Mouse (Mus musculus) bone marrow macrophage, adult 2 months (primary cell): ENCODE results near the gene Hdac7. TPM values are rescaled to one million over a fixed set of nuclear protein-coding genes. Genes with fewer than 3 reads are reported as not detected.

Experiments used
- H3K27ac ChIP-seq: 2 replicates; pipeline ENCODE4 v1.5.1; 2012; ENCODE audit warnings: low read depth, low read length; ENCODE audit not compliant: insufficient read depth
- H3K4me1 ChIP-seq: 2 replicates; pipeline ENCODE4 v1.6.1; 2012; ENCODE audit warnings: low read length; ENCODE audit not compliant: control insufficient read depth, insufficient read depth
- H3K4me3 ChIP-seq: 2 replicates; pipeline ENCODE4 v1.5.1; 2012; ENCODE audit warnings: mild to moderate bottlenecking, low read length, moderate library complexity; ENCODE audit not compliant: insufficient read depth
- CTCF ChIP-seq: IDR thresholded peaks from 2 replicates; pipeline ENCODE4 v1.5.1; 2012; ENCODE audit warnings: low read depth, mild to moderate bottlenecking, low read length, moderate library complexity
- POLR2A ChIP-seq: IDR thresholded peaks from 2 replicates; pipeline ENCODE4 v1.6.1; 2012; ENCODE audit warnings: mild to moderate bottlenecking, low read depth, low read length, borderline replicate concordance
- polyA plus RNA-seq: library from polyadenylated mRNA; stranded (reverse); fragments of >200 nt; gene quantifications from 2 replicates; pipeline ENCODE4 v1.2.4, GENCODE M21; 2012; ENCODE audit not compliant: missing spikeins, insufficient read depth, insufficient read length

The Hdac7 gene
- polyA plus RNA-seq, 1 experiment: 14.8 TPM

DNA sequence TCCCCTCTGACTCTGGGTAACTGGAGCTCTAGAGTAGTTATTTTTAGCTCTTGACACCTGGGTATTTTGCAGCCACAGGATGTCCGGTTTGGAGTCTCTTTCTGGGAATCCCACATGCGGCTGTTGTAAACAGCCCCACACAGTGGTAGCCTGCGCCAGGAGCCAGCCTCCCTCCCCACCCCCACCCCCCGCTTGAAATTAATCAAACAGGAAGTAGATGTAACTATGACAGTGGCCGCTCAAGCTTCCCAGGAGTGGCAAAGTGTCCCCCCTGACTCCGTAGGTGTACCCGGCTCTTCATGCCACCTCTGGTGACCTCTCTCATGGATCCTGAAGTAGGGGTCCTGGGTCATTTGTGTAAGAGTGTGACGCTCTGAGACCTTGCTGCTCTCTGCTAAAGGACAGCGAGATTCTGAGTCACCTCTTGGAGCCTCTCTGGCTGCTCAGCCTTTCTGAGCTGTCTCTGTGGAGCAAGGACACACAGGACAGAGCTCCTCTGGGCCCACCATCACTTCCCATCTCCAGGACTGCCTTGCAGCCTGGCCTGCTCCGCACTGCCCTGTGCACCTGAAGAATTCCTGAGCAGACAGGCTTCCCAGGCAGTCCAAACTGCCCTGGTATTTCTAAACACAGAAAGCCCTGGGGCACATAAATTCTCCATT lies 22.9 kb downstream of the Hdac7 start:
- H3K27ac ChIP-seq: no peak overlapping the region; the same call in 1 of the 2 replicates
- peak overlapping the region; percentile 7; the same call in 1 of the 2 replicates for H3K4me3 ChIP-seq
- H3K4me1 ChIP-seq: peaks cover 50% of the 10 kb centered on the region
- TF ChIP-seq CTCF: no peak
- no peak for TF ChIP-seq POLR2A

DNA sequence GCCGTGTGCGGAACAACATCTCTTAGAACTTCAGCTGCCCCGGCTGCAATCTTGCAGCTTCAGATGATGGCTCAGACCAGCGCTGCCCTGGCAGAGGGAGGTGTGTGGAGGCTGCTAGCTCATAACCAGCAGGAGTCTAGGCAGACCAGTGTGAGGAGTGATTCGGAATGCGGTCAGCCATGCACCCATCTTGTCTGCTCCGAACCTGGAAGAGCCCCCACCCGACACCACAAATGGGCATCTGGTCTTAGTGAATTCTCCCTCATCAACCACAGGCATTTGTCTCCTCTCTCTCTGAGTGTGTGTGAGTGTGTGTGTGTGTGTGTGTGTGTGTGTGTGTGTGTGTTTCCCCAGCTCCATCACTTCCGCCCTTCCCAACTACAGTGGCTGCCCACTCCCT lies 24.4 kb downstream of the Hdac7 start:
- Histone ChIP-seq H3K4me3 (no peak overlapping the region), H3K4me1 (peaks cover 46% of the 10 kb centered on the region), H3K27ac (no peak overlapping the region)
- TF ChIP-seq CTCF (no peak), POLR2A (no peak)

DNA sequence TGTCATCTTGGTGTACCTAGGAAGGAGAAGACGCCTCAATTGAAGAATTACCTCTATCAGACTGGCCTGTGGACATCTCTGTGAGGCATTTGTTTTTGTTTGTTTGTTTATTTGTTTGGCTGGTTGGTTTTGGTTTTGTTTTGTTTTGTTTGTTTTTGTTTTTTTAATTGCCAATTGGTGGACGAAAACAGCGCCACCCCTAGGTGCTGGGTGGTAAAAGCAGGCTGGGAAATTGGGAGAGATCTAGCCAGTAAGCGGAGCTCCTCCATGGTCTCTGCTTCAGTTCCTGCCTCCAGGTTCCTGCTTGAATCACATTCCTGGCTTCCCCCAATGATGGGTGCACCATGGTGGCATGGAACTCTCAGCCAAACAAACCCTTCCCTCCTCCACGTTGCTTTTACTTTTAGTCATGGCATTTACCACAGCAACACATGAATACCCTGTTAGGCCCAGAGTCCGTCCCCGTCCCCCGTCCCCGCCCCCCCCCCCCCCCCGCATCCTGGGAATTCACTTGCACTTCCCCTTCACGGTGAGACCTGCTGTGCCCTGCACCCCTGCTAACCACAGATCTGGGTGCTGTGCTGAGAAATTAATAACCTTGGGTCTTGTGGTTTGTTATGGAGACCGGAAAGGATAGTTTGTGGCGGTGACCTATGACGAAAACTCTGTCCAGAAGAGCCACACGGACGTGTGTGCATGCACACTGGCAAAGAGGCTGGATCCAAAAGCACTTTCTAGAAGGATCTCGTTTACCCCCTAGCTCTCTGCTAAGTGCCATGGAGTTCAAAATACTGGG lies 27.9 kb downstream of the Hdac7 start:
- H3K27ac ChIP-seq: no peak overlapping the region
- H3K4me3 ChIP-seq: no peak overlapping the region
- TF ChIP-seq POLR2A (no peak), CTCF (no peak)
- peaks cover 17% of the 10 kb centered on the region for H3K4me1 ChIP-seq

DNA sequence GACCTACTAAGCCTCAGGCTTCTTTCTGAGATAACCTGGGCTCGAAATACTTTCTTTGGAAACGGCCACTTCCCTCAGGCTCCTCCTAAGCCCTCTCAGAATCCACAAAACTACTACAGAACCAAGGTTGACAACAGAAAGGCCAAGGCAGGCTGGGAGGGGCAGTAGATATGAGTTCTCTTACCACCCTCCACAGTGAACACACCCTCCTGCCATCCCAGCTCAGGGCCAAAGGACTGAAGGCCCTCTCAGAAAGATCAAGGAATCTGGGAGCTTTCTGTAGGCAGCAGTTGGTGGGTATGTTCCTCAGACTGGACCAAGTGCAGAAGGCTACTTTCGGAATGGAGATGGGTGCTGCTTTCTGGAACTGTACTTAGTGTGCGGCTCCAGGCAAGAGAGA lies 29.0 kb downstream of the Hdac7 start:
- Histone ChIP-seq H3K4me3 (no peak overlapping the region), H3K4me1 (peaks cover 10% of the 10 kb centered on the region), H3K27ac (no peak overlapping the region)
- no peak for TF ChIP-seq POLR2A
- TF ChIP-seq CTCF: no peak

DNA sequence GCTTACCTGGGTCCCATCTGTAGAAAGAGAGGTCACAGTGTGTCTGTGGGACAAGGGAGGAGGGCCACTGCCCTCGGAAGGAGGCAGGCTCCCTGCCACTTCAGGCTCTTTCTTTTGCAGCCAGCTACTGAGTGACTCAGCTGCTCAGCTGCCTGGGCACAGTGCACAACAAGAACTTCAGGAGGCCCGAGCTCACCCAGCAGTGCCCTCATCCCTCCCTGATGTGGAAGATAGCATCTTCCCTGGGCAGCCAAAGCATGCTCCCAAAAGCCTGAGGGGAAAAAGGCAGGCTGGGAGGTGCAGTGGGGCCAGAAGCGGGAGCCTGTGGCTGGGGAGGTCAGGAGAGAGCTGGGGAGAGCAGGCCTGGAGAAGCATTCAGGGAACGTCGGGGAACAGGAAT lies 29.6 kb downstream of the Hdac7 start:
- no peak for TF ChIP-seq CTCF
- no peak for TF ChIP-seq POLR2A
- Histone ChIP-seq H3K4me1 (peaks cover 10% of the 10 kb centered on the region), H3K4me3 (no peak overlapping the region), H3K27ac (no peak overlapping the region)

DNA sequence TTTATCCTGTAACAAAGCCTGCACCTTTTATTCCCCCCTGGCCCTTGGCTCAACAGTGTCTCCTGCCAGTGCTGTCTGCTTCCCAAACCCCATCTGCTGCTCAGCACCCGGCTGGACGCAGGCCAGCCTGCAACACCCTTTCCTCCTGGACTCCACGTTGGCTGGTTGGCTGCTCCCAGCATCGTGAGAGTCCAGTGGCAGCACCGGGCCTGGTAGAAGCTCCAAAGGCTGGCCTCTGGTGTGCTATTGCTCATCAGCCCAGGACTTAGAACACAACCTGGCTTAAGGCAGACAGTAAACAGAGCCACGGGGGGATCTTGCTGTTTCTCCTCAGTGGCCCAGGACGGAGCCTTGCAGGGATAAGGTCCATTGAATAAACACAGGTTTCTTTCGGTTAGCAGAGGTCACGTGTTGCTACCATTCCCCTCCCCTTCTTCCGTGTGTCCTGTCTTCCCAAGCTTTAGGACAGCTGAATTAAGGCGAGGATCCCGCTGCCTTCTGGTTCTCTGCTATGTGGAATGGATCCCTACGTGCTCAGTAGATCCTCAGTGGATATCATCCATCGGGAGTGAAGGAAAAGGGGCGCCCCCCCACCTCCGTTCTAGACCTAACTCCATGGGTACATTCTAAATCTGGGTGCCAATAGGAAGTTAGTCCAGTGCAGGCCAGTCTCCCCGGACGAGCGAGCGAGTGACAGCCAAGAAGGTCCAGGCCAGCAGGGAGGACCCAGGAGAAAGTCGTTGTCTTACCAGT lies 30.7 kb downstream of the Hdac7 start:
- H3K27ac ChIP-seq: no peak overlapping the region
- H3K4me3 ChIP-seq: no peak overlapping the region
- TF ChIP-seq POLR2A (no peak), CTCF (no peak)
- H3K4me1 ChIP-seq: peaks cover 10% of the 10 kb centered on the region

DNA sequence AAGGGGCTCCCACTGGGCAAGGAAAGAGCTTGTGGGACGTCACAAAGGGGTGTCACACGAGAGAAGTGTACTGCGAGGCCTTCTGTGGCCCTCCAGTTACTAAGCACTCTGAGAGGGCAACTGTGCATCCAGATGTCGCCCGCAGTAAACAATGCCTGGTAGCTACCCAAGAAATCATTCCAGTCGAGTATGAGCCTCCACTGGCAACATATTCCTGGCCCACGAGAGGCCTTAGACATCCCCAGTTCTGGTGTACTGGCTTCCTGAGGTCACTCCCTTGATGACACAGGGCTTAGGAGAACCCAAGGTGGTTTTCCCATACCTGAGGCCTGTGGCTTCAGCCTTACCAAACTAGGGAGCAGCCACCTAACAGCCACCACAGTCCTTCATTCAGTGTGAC lies 31.4 kb downstream of the Hdac7 start:
- TF ChIP-seq CTCF: no peak
- no peak for TF ChIP-seq POLR2A

DNA sequence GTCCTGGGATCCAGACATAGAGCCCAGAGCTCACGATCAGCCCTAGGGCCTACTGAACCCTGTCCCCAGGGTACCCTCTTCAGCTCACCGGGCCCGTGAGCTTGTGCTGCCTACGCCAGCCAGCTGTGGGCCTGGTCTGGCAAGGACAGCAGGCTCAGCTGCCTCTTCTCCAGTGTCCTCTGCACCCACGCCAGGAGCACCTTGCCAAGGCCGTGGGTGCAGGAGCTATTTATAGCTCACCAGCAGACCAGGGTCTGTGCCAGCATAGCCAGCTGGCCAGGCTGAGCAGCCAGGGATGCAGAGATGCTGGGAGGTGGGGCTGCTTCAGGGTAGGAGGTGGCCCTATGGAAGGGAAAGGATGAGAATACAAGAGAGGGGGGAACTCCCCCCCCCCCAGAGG lies 32.2 kb downstream of the Hdac7 start:
- TF ChIP-seq POLR2A: no peak
- no peak for TF ChIP-seq CTCF
- Histone ChIP-seq H3K4me1 (peaks cover 5% of the 10 kb centered on the region), H3K27ac (no peak overlapping the region), H3K4me3 (no peak overlapping the region)

More for the DNA sequence above, 31.4 kb downstream of the Hdac7 start:
- H3K27ac ChIP-seq: no peak overlapping the region
- peaks cover 10% of the 10 kb centered on the region for H3K4me1 ChIP-seq
- no peak overlapping the region for H3K4me3 ChIP-seq

DNA sequence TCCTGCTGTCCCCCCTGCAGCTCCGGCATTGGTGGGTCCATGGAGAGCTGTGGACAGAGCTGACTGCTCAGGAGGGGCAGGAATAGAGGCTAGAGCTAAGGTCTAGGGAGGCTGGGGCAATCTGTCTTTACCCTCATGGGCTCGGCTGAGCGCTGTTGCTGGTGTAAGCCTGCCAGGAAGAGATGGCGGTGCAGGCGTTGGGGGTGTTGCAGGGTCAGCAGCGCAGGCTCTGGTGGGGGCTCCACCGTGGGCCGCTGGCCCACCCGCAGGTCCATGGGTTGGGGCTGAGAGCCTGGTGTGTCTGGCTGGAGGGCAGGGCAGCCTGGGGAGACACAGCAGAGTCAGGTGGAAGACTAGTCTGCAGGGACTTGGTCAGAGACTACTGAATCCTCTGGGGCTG lies 33.0 kb downstream of the Hdac7 start:
- no peaks in the 10 kb centered on the region for H3K4me1 ChIP-seq
- H3K27ac ChIP-seq: no peak overlapping the region
- H3K4me3 ChIP-seq: no peak overlapping the region
- TF ChIP-seq CTCF: no peak

DNA sequence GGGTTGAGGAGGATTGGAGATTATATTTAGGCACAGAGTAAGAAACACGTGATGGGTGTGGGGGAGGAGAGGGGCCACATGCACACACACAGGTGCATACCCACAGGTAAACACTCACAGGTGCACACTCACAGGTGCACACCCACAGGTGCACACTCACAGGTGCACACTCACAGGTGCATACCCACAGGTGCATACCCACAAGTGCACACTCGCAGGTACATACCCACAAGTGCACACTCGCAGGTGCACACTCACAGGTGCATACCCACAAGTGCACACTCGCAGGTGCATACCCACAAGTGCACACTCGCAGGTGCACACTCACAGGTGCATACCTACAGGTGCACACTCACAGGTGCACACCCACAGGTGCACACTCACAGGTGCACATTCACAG lies 33.9 kb downstream of the Hdac7 start:
- Histone ChIP-seq H3K27ac (no peak overlapping the region), H3K4me3 (no peak overlapping the region), H3K4me1 (no peaks in the 10 kb centered on the region)
- TF ChIP-seq POLR2A (no peak), CTCF (no peak)

DNA sequence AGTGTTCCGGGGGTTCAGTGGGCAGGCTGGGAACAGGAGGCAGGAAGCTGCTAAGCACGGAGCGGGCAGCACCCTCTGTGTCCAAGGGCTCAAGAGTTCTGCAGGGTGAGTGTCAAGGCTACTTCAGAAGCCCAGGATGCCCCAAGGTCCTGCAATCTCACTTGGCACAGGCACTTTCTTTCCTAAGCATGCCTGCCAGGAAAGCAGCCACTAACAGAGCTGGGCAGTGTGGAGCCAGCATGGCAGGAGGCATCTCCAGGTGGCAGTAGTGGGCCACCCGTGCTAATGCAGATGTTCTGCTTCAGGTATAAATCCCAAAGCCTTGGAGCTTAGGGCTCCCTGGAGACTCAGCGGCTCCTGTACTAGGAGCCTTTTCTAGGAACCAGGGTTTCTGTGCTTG lies 34.4 kb downstream of the Hdac7 start:
- Histone ChIP-seq H3K27ac (no peak overlapping the region), H3K4me3 (no peak overlapping the region), H3K4me1 (no peaks in the 10 kb centered on the region)
- TF ChIP-seq POLR2A (no peak), CTCF (no peak)
